Mouse (Mus musculus) liver, postnatal 0 days (tissue): ENCODE data around the gene Ubqln4. TPM values are rescaled to one million over a fixed set of nuclear protein-coding genes. Genes with fewer than 3 reads are reported as not detected.

Experiments used
- ATAC-seq: fragments of 200-750 bp; cut with Nextera tagmentation; 2 replicates; pipeline ENCODE4 v1.8.0; 2017; ENCODE audit warnings: mild to moderate bottlenecking, moderate library complexity
- DNase-seq: peaks from one replicate; pipeline ENCODE4 v3.0.0-alpha.2; 2016
- H3K27ac ChIP-seq: fragments of 300-500 bp; sonication (generic); 2 replicates; pipeline ENCODE4 v1.5.1; 2014; ENCODE audit warnings: antibody characterized with exemption, moderate library complexity, mild to moderate bottlenecking, low read depth
- H3K27me3 ChIP-seq: fragments of 300-500 bp; sonication (generic); 2 replicates; pipeline ENCODE4 v1.6.1; 2014; ENCODE audit warnings: low read length, control low read depth, mixed read lengths; ENCODE audit not compliant: insufficient read depth
- H3K36me3 ChIP-seq: fragments of 300-500 bp; sonication (generic); replicated peaks from 2 replicates; pipeline ENCODE4 v1.6.1; 2014; ENCODE audit warnings: mild to moderate bottlenecking, control low read depth, low read length, moderate library complexity, mixed read lengths; ENCODE audit not compliant: insufficient read depth
- H3K4me1 ChIP-seq: fragments of 300-500 bp; sonication (generic); 2 replicates; pipeline ENCODE4 v1.6.1; 2014; ENCODE audit warnings: antibody characterized with exemption, mild to moderate bottlenecking, control low read depth; ENCODE audit not compliant: insufficient read depth
- H3K4me2 ChIP-seq: fragments of 300-500 bp; sonication (generic); 2 replicates; pipeline ENCODE4 v1.6.1; 2014; ENCODE audit warnings: low read depth, mild to moderate bottlenecking, low read length, moderate library complexity, mixed read lengths
- H3K4me3 ChIP-seq: fragments of 300-500 bp; sonication (generic); 2 replicates; pipeline ENCODE4 v1.5.1; 2014; ENCODE audit warnings: low read depth, low read length
- H3K9ac ChIP-seq: fragments of 300-500 bp; sonication (generic); replicated peaks from 2 replicates; pipeline ENCODE4 v1.6.1; 2014; ENCODE audit warnings: mild to moderate bottlenecking, moderate library complexity
- H3K9me3 ChIP-seq: fragments of 300-500 bp; sonication (generic); 2 replicates; pipeline ENCODE4 v1.6.1; 2016; ENCODE audit warnings: mild to moderate bottlenecking, control low read depth, low read length, mixed read lengths
- CTCF ChIP-seq: sonication (generic); IDR thresholded peaks from 2 replicates; pipeline ENCODE4 v1.5.1; 2016; ENCODE audit warnings: antibody characterized with exemption, low read depth
- EP300 ChIP-seq: IDR thresholded peaks from 2 replicates; pipeline ENCODE4 v1.6.1; 2016; ENCODE audit warnings: antibody characterized with exemption, low read depth, mild to moderate bottlenecking
- WGBS: fragments of 180-500 bp; shearing (Covaris S2); extraction: QIAGEN DNeasy Blood & Tissue Kit; methylation state at CpG from one replicate; pipeline ENCODE4 v1.1.7; 2014; ENCODE audit not compliant: insufficient replicate concordance; 5-methylcytosine and 5-hydroxymethylcytosine counted together
- polyA plus RNA-seq: library from polyadenylated mRNA; unstranded; fragments of >200 nt; fragmentation: Nextera tagmentation; extraction: Ambion mirVana; gene quantifications from 2 replicates; pipeline ENCODE4 v1.2.1, GENCODE M21; 2015

Gene Ubqln4
- polyA plus RNA-seq, 1 experiment from 2014 or later, result 12.5 TPM

DNA sequence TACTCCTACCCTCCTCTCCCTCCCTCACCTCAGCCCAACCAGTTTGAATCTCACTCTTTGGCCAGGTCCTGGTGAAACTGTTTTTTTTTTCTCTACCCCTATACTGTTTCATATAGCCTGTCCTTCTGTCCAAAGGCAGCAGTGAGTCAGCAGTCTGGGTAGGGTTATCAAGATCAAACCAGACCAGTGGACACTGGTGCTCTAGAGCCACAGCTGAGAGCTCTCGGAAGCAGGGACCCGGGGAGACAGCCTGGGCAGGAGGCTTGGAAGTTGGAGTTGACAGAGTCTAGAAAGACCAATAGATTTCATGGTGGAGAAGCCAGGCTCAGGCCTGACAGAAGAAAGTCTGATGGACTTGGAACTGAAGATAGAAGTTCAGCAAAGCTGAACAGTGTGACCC is 15.1 kb downstream of the Ubqln4 start:
- H3K9me3 ChIP-seq, result no peaks in the 10 kb centered on the region
- no peaks in the 10 kb centered on the region for H3K27me3 ChIP-seq
- H3K4me3 ChIP-seq, result no peak overlapping the region
- DNase-seq (no peak), ATAC-seq (peak; percentile 9; the same call in 1 of the 2 replicates)
- TF ChIP-seq CTCF, result no peak
- no peak for TF ChIP-seq EP300
- no peak overlapping the region for H3K4me2 ChIP-seq
- H3K4me1 ChIP-seq, result peaks cover 25% of the 10 kb centered on the region
- H3K9ac ChIP-seq, result no peak overlapping the region
- WGBS, result 66% methylated on average over 2 of the region's 2 CpGs
- H3K27ac ChIP-seq, result peak overlapping the region; percentile 76
- peaks cover 40% of the 10 kb centered on the region for H3K36me3 ChIP-seq

- Histone ChIP-seq H3K36me3 (peaks cover 38% of the 10 kb centered on the region), H3K9ac (no peak overlapping the region), H3K27me3 (no peaks in the 10 kb centered on the region), H3K4me1 (peaks cover 25% of the 10 kb centered on the region), H3K9me3 (no peaks in the 10 kb centered on the region), H3K4me2 (no peak overlapping the region), H3K4me3 (no peak overlapping the region), H3K27ac (peak overlapping the region; percentile 76)
- WGBS, result 49% methylated on average over 2 of the region's 2 CpGs
- no peak for DNase-seq
- peak; percentile 82 for ATAC-seq
- TF ChIP-seq CTCF (no peak), EP300 (no peak)
Measured at GRCm38 (mm10) chr3:88569093-88569492, 15.5 kb downstream of the Ubqln4 start.

DNA sequence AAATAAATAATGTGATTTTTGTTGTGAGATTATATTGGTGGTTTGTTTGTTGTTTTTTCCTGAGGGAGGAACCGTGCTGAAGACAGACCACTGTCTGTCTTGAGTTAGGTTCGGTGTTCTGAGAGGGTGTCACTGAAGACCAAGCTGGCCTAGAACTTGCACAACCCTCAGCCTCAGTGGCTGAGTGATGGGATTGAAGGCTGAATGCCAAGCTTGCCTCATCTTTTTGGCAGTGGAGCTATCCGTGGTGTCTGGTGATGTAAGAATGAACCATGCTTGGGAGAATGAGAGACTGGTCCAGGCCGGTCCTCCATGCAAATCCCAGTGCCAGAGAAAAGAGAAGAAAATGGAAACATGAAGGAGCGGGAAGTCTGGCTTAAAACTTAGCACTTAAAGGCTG is 16.1 kb downstream of the Ubqln4 start:
- Histone ChIP-seq H3K27me3 (no peaks in the 10 kb centered on the region), H3K36me3 (peaks cover 34% of the 10 kb centered on the region), H3K4me1 (peaks cover 22% of the 10 kb centered on the region), H3K9ac (no peak overlapping the region), H3K9me3 (no peaks in the 10 kb centered on the region), H3K4me2 (no peak overlapping the region), H3K27ac (peak overlapping the region; percentile 76; the same call in 1 of the 2 replicates), H3K4me3 (no peak overlapping the region)
- DNase-seq, result peak; percentile 41
- WGBS, result 77% methylated on average over 5 of the region's 5 CpGs
- ATAC-seq, result peak; percentile 42
- TF ChIP-seq CTCF (no peak), EP300 (no peak)

DNA sequence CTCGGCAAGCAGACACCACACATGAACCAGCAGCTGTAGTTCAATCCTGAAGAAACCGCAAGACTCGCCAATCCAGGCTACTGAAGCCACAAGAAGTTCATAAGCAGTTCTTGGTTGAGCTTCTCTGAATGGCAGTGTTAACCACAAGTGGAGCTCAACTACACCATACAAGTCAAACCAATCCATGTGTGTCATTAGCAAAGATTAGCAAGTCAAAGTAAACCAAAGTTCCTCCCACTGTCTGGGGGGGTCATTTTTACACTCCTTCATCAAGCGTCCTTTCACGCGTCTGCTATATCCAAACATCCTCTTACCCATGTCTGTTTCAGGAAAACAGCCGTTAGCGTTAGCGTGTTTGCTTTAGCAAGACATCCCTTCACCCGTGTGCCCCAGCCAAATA is 16.8 kb downstream of the Ubqln4 start:
- peaks cover 22% of the 10 kb centered on the region for H3K4me1 ChIP-seq
- WGBS, result 84% methylated on average over 10 of the region's 10 CpGs
- DNase-seq (no peak), ATAC-seq (no peak)
- no peak for TF ChIP-seq EP300
- no peak for TF ChIP-seq CTCF
- no peak overlapping the region for H3K4me2 ChIP-seq
- H3K27me3 ChIP-seq, result no peaks in the 10 kb centered on the region
- H3K27ac ChIP-seq, result no peak overlapping the region
- no peak overlapping the region for H3K9ac ChIP-seq
- H3K9me3 ChIP-seq, result no peaks in the 10 kb centered on the region
- peaks cover 28% of the 10 kb centered on the region for H3K36me3 ChIP-seq
- no peak overlapping the region for H3K4me3 ChIP-seq

DNA sequence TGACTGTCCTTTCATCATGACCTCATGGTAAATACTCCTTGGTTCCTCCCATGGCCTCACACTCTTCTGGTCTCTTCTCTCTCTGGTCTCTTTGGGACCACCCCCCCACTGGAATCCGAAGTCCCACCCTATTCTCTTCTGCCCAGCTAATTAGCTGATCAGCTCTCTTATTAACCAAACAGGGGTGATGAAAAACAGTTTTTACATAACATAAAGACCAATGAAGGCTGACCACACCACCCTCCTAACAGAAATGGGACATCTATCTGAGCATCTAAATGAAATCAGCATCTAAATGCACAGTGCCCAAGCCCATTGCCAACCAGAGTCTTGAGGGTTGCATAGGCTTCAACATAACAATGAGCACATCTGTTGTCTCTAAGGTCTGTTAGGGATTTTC is 18.3 kb downstream of the Ubqln4 start:
- no peak overlapping the region for H3K4me3 ChIP-seq
- 68% methylated on average over 1 of the region's 1 CpGs for WGBS
- H3K36me3 ChIP-seq, result peaks cover 17% of the 10 kb centered on the region
- no peak overlapping the region for H3K4me2 ChIP-seq
- ATAC-seq (no peak), DNase-seq (no peak)
- H3K9ac ChIP-seq, result no peak overlapping the region
- H3K27ac ChIP-seq, result no peak overlapping the region
- no peaks in the 10 kb centered on the region for H3K27me3 ChIP-seq
- H3K9me3 ChIP-seq, result no peaks in the 10 kb centered on the region
- TF ChIP-seq EP300, result no peak
- no peak for TF ChIP-seq CTCF
- peaks cover 20% of the 10 kb centered on the region for H3K4me1 ChIP-seq

DNA sequence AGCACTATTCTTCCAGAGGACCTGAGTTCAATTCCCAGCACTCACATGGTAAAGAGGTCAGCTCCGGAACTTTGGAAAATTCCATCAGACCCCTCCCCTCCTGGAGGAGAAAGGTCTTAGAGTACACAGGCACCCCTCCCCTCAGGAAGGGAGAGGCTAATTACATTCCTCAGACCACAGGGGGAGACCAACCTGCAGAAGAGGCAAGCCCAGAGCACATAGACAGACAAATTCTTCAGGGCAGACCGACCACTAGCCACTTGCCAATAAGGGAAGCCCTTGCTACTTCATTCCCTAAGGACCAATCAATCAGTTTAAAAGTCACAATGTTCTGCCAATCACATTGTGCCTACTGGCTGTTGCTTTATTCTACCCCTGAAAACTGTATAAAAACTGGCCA is 19.3 kb downstream of the Ubqln4 start:
- ATAC-seq, result no peak
- no peaks in the 10 kb centered on the region for H3K27me3 ChIP-seq
- no peak for DNase-seq
- no peak overlapping the region for H3K4me3 ChIP-seq
- no peak overlapping the region for H3K9ac ChIP-seq
- peaks cover 15% of the 10 kb centered on the region for H3K36me3 ChIP-seq
- WGBS, result 82% methylated on average over 2 of the region's 2 CpGs
- TF ChIP-seq EP300 (no peak), CTCF (no peak)
- peaks cover 18% of the 10 kb centered on the region for H3K4me1 ChIP-seq
- no peak overlapping the region for H3K4me2 ChIP-seq
- no peak overlapping the region for H3K27ac ChIP-seq
- no peaks in the 10 kb centered on the region for H3K9me3 ChIP-seq

DNA sequence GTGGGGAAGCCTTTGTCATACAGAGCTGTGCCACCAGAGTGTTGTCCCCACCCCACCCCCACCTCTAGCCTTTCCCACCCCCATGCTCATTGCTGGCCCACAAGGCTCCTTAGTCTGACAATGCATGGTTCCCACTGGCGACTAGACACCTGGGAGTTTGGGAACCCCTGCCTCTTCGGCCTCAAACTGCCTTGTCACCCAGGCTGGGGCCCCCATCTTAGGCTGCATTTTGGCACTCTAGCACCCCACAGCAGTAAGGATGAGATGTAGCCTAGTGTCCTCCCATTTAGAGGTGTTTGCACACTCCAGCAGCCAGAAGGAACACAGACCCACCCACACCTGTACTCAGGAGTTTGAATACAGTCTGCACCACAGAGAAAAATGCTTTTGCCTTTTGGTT is 20.3 kb downstream of the Ubqln4 start:
- Histone ChIP-seq H3K4me3 (no peak overlapping the region), H3K27me3 (no peaks in the 10 kb centered on the region), H3K9ac (no peak overlapping the region), H3K36me3 (peaks cover 5% of the 10 kb centered on the region; the same call in 1 of the 2 replicates), H3K27ac (no peak overlapping the region), H3K4me1 (peaks cover 9% of the 10 kb centered on the region), H3K9me3 (no peaks in the 10 kb centered on the region), H3K4me2 (no peak overlapping the region)
- 66% methylated on average over 2 of the region's 2 CpGs for WGBS
- ATAC-seq, result no peak
- TF ChIP-seq CTCF, result no peak
- TF ChIP-seq EP300, result no peak
- no peak for DNase-seq
